Mouse (Mus musculus) brain, embryonic 14.5 days (tissue): ENCODE data around the gene Map3k12. TPM values are rescaled to one million over a fixed set of nuclear protein-coding genes. Genes with fewer than 3 reads are reported as not detected.

Experiments
- DNase-seq: peaks from one replicate; pipeline ENCODE4 v3.0.0-alpha.2; 2011; ENCODE audit warnings: low read depth
- CTCF ChIP-seq: fragments of 200-500 bp; IDR thresholded peaks from 2 replicates; pipeline ENCODE4 v1.5.1; 2012; ENCODE audit warnings: inconsistent platforms, mild to moderate bottlenecking, moderate library complexity, borderline replicate concordance; ENCODE audit not compliant: insufficient read depth, insufficient read length; ENCODE audit errors: extremely low read depth
- POLR2A ChIP-seq: fragments of 200-500 bp; IDR thresholded peaks from 2 replicates; pipeline ENCODE4 v1.6.1; 2012; ENCODE audit warnings: mild to moderate bottlenecking, inconsistent platforms, borderline replicate concordance; ENCODE audit not compliant: poor library complexity, insufficient read depth, insufficient read length, severe bottlenecking; ENCODE audit errors: extremely low read depth
- polyA plus RNA-seq: library from polyadenylated mRNA; depleted of rRNA; stranded (reverse); fragments of >200 nt; gene quantifications from 2 replicates; pipeline ENCODE4 v1.2.3, GENCODE M21; 2012

Map3k12 gene
- polyA plus RNA-seq, 1 experiment = 72.4 TPM

DNA sequence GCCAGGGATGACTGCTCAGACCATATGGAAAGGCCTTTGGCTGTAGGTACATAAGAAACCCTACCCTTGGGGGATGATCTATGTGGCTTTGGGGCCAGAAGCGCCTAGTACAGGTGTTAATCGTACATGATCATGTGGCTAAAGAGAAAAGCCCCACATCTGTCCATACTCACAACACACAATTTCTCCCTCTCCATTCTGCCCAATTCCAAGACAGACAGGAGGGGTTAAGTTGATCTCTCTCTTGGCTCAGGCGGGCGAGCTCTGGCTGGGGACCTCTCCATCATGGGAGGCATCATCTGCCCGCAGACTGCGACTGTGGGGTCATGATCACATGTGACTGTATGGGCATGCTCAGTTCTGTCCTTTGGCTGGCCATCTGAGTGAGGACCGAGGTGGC lies 17.1 kb upstream of the Map3k12 start:
- no peak for DNase-seq
- no peak for TF ChIP-seq POLR2A
- no peak for TF ChIP-seq CTCF

- DNase-seq = no peak
- TF ChIP-seq CTCF (no peak), POLR2A (no peak)
Observed at GRCm38 (mm10) chr15:102532106-102532900, 15.4 kb upstream of the Map3k12 start.

- no peak for TF ChIP-seq POLR2A
- no peak for TF ChIP-seq CTCF
- no peak for DNase-seq
Observed at GRCm38 (mm10) chr15:102531586-102531985, 14.7 kb upstream of the Map3k12 start.

- no peak for DNase-seq
- TF ChIP-seq CTCF (no peak), POLR2A (no peak)
Observed at GRCm38 (mm10) chr15:102530566-102530965, 13.7 kb upstream of the Map3k12 start.

- DNase-seq = no peak
- no peak for TF ChIP-seq POLR2A
- no peak for TF ChIP-seq CTCF
Observed at GRCm38 (mm10) chr15:102528396-102528795, 11.5 kb upstream of the Map3k12 start.

DNA sequence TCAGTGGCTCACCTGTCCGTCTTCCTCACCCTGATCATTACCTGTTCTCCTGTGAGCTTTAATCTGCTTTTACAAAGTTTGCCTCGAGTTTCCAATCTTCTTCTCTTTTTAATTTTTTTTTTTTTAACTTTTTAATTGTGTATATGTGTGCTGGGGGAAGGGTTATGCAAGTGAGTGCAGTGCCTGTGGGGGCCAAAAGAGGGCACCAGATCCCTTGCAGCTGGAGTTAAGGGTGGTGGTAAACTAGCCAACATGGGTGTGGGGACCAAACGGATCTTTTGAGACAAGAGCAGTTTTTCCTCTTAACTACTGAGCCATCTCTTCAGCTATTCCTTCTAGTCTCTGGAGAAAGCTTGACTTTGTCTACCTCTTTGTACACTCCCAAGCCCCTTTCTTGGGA lies 11.1 kb upstream of the Map3k12 start:
- peak; percentile 22 for DNase-seq
- no peak for TF ChIP-seq POLR2A
- TF ChIP-seq CTCF = peak; percentile 46; the same call in 1 of the 2 replicates

DNA sequence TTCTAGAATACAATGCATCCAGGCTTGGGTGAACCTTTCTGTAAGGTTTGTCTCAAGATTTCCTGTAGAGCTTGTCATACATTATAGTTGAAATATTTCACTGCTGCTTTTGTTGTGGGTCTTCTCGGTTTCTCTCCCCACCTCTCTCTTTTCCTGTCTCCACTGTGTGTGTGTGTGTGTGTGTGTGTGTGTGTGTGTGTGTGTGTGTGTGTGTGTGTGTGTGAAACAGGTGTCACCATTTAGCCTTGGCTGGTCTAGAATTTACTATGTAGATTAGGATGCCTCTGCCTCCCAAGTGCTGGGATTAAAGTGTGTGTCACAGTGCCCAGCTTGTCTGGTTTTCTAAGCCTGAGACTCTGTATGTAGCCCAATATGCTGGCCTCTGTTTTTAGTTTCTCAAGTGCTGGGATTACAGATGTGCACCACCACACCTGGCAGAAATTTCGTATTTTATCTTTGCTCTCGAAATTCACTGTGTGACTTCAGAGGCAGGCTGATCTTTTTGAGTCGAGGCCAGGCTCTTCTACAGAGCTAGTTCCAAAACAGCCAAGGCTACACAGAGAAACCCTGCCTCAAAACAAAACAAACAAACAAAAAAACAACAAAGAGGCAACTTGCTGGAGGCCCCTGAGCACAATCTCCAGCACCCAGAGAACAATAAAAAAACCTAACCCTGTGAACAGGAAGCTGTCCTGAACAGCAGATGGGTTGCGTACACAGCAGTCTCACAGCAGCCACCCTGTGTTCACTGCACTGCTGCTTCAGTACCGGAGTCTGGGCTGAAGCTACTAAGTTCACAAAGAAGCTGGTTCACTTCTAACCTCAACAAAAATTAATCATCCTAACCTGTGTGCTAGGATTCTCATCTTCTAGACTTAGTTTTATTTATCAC lies 9.5 kb upstream of the Map3k12 start:
- DNase-seq = no peak
- no peak for TF ChIP-seq CTCF

DNA sequence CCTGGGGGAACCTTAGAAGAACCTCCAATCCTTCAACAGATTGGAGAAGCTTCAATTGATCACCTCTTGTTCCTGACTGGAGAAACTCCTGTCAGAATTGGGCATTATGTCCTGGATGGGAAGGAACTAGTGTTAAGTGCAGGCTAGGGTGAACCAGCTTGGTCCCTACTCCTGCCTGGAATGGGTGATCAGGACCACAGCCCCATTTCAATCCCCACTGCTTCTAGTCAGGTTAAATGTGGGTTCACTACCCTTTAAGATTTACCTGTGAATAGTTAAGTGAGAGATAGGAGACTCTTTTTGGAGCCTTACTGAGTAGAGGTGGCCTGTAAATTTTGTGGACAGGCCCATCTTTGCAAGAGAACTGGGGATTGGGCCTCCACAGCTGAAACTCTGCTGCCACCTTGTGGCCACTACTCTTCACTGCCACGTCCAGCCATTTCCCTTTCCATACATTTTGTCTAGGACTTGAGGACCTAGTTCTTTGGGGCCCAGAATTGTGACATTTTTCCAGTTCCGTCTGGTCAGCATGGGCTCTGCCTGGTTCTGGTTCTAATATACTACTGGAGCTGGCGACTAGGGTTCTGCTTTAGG lies 8.1 kb upstream of the Map3k12 start, which contains the start of gene Npff:
Gene Npff, minus strand, starts transcription at position 51 of the 594 bp plus-strand sequence.
- peak; percentile 85 for DNase-seq
- TF ChIP-seq POLR2A = no peak
- TF ChIP-seq CTCF = peak; percentile 95

GRCm38 (mm10) chr15:102521480-102521879 lies 4.6 kb upstream of the Map3k12 start:
- DNase-seq = no peak
- no peak for TF ChIP-seq POLR2A
- TF ChIP-seq CTCF = no peak

- no peak for TF ChIP-seq POLR2A
- no peak for TF ChIP-seq CTCF
Observed at GRCm38 (mm10) chr15:102520416-102520815, 3.6 kb upstream of the Map3k12 start.

DNA sequence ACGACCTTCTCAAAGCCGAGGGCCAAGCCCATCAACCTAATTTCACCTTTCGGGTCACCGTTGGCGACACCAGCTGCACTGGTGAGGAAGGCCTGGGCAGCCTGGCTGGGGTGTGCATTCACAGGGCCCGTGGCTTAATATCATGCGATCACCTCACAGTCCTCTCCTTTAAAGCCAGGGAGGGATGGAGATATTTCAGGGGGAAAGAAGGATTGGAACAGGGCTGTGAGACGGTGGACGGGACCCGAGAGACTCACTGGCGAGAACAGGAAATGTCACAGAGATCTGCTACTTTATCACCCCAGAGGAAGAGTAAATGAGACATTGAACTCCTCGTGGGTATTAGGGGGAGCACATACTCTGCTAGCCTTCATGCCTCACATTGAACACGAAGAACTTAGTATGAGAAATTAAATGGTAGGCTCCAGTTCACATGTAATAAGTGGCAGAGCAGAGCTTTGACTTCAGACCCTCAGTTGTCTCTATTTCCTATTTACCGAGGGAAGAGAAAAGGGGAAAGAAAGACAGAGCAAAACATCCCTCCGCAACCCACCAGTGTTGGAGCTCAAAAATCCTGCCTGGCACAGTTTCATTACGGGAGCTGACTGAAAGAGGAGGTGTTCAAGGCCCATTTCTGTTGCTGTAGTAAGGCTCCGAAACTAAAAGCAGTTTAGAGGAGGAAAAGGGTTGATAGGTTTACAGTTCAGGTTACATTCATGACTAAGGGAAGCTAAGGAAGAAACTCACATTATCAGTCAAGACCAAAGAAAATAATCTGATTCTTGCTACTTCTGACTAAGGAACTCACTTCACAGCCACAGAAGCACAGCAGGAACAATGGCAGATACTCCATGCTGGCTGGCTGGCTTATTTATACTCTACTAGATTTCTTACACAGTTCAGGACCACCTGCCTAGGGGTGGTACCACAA lies 2.6 kb upstream of the Map3k12 start:
- DNase-seq = no peak
- no peak for TF ChIP-seq CTCF
- no peak for TF ChIP-seq POLR2A

More at GRCm38 (mm10) chr15:102520416-102520815, 3.6 kb upstream of the Map3k12 start:
- DNase-seq = no peak

- TF ChIP-seq CTCF = no peak
- TF ChIP-seq POLR2A = no peak
- no peak for DNase-seq
Observed at GRCm38 (mm10) chr15:102518859-102519201, 2.0 kb upstream of the Map3k12 start.
